Mouse (Mus musculus): ENCODE measurements around the gene Pus7.

GRCm38 (mm10) chr5:23762531-23762930 is 21.0 kb downstream of the Pus7 start:
- TF ChIP-seq POLR2A (IDR thresholded peaks at IDR 0.05; ENCODE audit: low read depth, low read length) (no peak), CTCF (IDR thresholded peaks at IDR 0.05; ENCODE audit: extremely low read depth, insufficient read length, insufficient replicate concordance, low read depth, low read length) (no peak)

Measured in small intestine, adult 2 months (tissue).